Mouse (Mus musculus) lung, postnatal 0 days (tissue): ENCODE data around the gene Camk2n1. TPM values are rescaled to one million over a fixed set of nuclear protein-coding genes. Genes with fewer than 3 reads are reported as not detected.
"Not testable (repeated sequence)": the region's sequence is repeated elsewhere in the genome, so short reads cannot be mapped to it uniquely, and the experiment has no call there.

Experiments used
- ATAC-seq: fragments of 200-750 bp; cut with Nextera tagmentation; 2 replicates; pipeline ENCODE4 v1.8.0; 2017; ENCODE audit warnings: moderate library complexity
- DNase-seq: peaks from one replicate; pipeline ENCODE4 v3.0.0-alpha.2; 2016; ENCODE audit warnings: low spot score
- H3K27ac ChIP-seq: fragments of 300-500 bp; sonication (generic); 2 replicates; pipeline ENCODE4 v1.5.1; 2014; ENCODE audit warnings: antibody characterized with exemption, mild to moderate bottlenecking, low read length, mixed read lengths
- H3K27me3 ChIP-seq: fragments of 300-500 bp; sonication (generic); replicated peaks from 2 replicates; pipeline ENCODE4 v1.6.1; 2014; ENCODE audit warnings: low read length, mixed read lengths; ENCODE audit not compliant: insufficient read depth
- H3K36me3 ChIP-seq: fragments of 300-500 bp; sonication (generic); 2 replicates; pipeline ENCODE4 v1.6.1; 2014; ENCODE audit warnings: low read length, mixed read lengths; ENCODE audit not compliant: insufficient read depth
- H3K4me1 ChIP-seq: fragments of 300-500 bp; sonication (generic); 2 replicates; pipeline ENCODE4 v1.6.1; 2014; ENCODE audit warnings: antibody characterized with exemption, low read depth, low read length, mixed read lengths; ENCODE audit not compliant: insufficient read depth
- H3K4me2 ChIP-seq: fragments of 300-500 bp; sonication (generic); replicated peaks from 2 replicates; pipeline ENCODE4 v1.6.1; 2014; ENCODE audit warnings: low read depth, mild to moderate bottlenecking, low read length, moderate library complexity, mixed read lengths
- H3K4me3 ChIP-seq: fragments of 300-500 bp; sonication (generic); 2 replicates; pipeline ENCODE4 v1.5.1; 2014; ENCODE audit warnings: low read depth, low read length
- H3K9ac ChIP-seq: fragments of 300-500 bp; sonication (generic); replicated peaks from 2 replicates; pipeline ENCODE4 v1.6.1; 2014; ENCODE audit warnings: low read depth, mild to moderate bottlenecking
- H3K9me3 ChIP-seq: fragments of 300-500 bp; sonication (generic); 2 replicates; pipeline ENCODE4 v1.6.1; 2016; ENCODE audit warnings: low read length, mixed read lengths
- CTCF ChIP-seq: IDR thresholded peaks from 2 replicates; pipeline ENCODE4 v1.5.1; 2016; ENCODE audit warnings: antibody characterized with exemption, mild to moderate bottlenecking
- EP300 ChIP-seq: IDR thresholded peaks from 2 replicates; pipeline ENCODE4 v1.6.1; 2016; ENCODE audit warnings: antibody characterized with exemption, mild to moderate bottlenecking, control low read depth
- WGBS: fragments of 180-500 bp; shearing (Covaris S2); extraction: QIAGEN DNeasy Blood & Tissue Kit; methylation state at CpG from one replicate; pipeline ENCODE4 v1.1.7; 2014; 5-methylcytosine and 5-hydroxymethylcytosine counted together
- polyA plus RNA-seq: library from polyadenylated mRNA; unstranded; fragments of >200 nt; fragmentation: Nextera tagmentation; extraction: Ambion mirVana; gene quantifications from 2 replicates; pipeline ENCODE4 v1.2.1, GENCODE M21; 2015

The Camk2n1 gene
- polyA plus RNA-seq, 1 experiment from 2014 or later, result 10.9 TPM

GRCm38 (mm10) chr4:138415991-138416390, 38.1 kb upstream of the Camk2n1 start:
- WGBS, result 62% methylated on average over 3 of the region's 3 CpGs
- no peaks in the 10 kb centered on the region for H3K27me3 ChIP-seq
- ATAC-seq (peak; percentile 32; the same call in 1 of the 2 replicates), DNase-seq (no peak)
- H3K4me1 ChIP-seq, result no peaks in the 10 kb centered on the region
- TF ChIP-seq CTCF, result no peak
- no peak for TF ChIP-seq EP300
- H3K27ac ChIP-seq, result no peak overlapping the region
- peaks cover 5% of the 10 kb centered on the region; the same call in 1 of the 2 replicates for H3K9me3 ChIP-seq
- no peak overlapping the region for H3K4me3 ChIP-seq
- H3K4me2 ChIP-seq, result no peak overlapping the region
- H3K36me3 ChIP-seq, result no peaks in the 10 kb centered on the region
- no peak overlapping the region for H3K9ac ChIP-seq

DNA sequence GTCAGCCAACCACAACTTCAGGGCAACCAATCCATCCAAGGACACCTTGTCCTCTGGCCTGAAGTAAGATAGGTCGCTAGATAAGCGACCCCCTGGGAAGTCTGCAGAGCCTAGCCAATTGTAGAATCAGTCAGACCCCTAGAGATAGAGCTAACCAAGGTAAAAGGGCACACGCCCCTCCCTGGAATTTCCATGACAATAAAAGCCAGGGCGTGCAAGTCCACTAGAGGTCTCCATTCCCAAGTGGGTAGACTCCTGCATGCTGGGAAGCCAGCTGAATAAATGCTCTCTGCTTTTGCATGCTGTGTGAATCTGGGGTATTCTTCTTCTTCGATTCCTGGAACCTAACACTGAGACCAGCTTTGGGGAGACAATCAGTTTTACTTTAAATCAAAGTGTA, 37.7 kb upstream of the Camk2n1 start:
- DNase-seq, result no peak
- TF ChIP-seq CTCF (no peak), EP300 (no peak)
- Histone ChIP-seq H3K4me2 (no peak overlapping the region), H3K4me3 (no peak overlapping the region), H3K36me3 (no peaks in the 10 kb centered on the region), H3K9ac (no peak overlapping the region), H3K27me3 (no peaks in the 10 kb centered on the region), H3K9me3 (peaks cover 5% of the 10 kb centered on the region; the same call in 1 of the 2 replicates), H3K27ac (no peak overlapping the region), H3K4me1 (no peaks in the 10 kb centered on the region)
- 64% methylated on average over 5 of the region's 5 CpGs for WGBS
- ATAC-seq, result no peak

GRCm38 (mm10) chr4:138417882-138418281, 36.2 kb upstream of the Camk2n1 start:
- Histone ChIP-seq H3K36me3 (no peaks in the 10 kb centered on the region), H3K9me3 (peaks cover 5% of the 10 kb centered on the region; the same call in 1 of the 2 replicates), H3K27ac (no peak overlapping the region), H3K27me3 (no peaks in the 10 kb centered on the region), H3K4me2 (no peak overlapping the region), H3K4me1 (no peaks in the 10 kb centered on the region), H3K4me3 (no peak overlapping the region), H3K9ac (no peak overlapping the region)
- ATAC-seq (no peak), DNase-seq (no peak)
- 77% methylated on average over 4 of the region's 4 CpGs for WGBS
- TF ChIP-seq CTCF (no peak), EP300 (no peak)

DNA sequence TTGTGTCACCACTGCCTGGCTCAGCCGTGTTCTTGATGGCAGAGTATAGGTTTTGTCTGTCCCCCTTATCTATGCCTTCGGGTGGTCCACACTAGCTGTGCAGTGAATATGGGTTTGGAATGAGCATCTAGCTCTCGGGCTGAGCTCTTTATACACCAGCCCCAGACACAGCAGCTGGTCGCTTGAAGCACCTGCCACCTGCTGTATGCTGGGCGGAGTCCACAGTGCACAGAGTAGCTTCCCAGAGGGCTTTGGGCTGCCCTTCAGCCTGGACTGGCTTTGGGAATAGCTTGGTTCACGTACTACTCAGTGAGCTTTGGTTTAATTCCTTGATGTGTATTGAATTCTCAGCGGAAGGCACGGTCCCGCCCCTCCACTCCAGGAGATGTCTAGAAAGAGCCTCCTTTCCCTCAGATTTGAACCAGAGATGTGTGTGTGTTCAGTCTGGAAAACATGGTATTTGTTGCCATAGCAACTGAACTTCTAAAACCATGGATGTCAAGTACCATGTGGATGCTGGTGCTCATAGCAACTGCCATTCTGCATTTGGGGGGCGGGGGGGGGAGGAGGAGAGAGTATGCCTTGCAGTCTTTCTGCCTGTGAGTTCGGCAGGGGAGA, 35.7 kb upstream of the Camk2n1 start:
- no peak overlapping the region for H3K9ac ChIP-seq
- WGBS, result 44% methylated on average over 11 of the region's 11 CpGs
- no peak for ATAC-seq

GRCm38 (mm10) chr4:138425028-138425427, 29.1 kb upstream of the Camk2n1 start:
- DNase-seq (no peak), ATAC-seq (no peak)
- Histone ChIP-seq H3K27ac (no peak overlapping the region), H3K4me2 (no peak overlapping the region), H3K4me1 (no peaks in the 10 kb centered on the region), H3K4me3 (no peak overlapping the region), H3K9me3 (no peaks in the 10 kb centered on the region), H3K9ac (no peak overlapping the region), H3K27me3 (no peaks in the 10 kb centered on the region), H3K36me3 (no peaks in the 10 kb centered on the region)
- no peak for TF ChIP-seq CTCF
- TF ChIP-seq EP300, result no peak
- 78% methylated on average over 6 of the region's 6 CpGs for WGBS

More for the DNA sequence above, 35.7 kb upstream of the Camk2n1 start:
- Histone ChIP-seq H3K27ac (no peak overlapping the region), H3K4me2 (no peak overlapping the region), H3K4me3 (no peak overlapping the region), H3K27me3 (no peaks in the 10 kb centered on the region), H3K9me3 (peaks cover 5% of the 10 kb centered on the region; the same call in 1 of the 2 replicates), H3K36me3 (no peaks in the 10 kb centered on the region), H3K4me1 (no peaks in the 10 kb centered on the region)
- DNase-seq, result no peak
- no peak for TF ChIP-seq EP300
- TF ChIP-seq CTCF, result no peak

GRCm38 (mm10) chr4:138425604-138426003, 28.5 kb upstream of the Camk2n1 start:
- H3K9me3 ChIP-seq, H3K27me3 ChIP-seq, H3K4me2 ChIP-seq, H3K4me3 ChIP-seq, H3K4me1 ChIP-seq, H3K36me3 ChIP-seq, DNase-seq, H3K27ac ChIP-seq, H3K9ac ChIP-seq, ATAC-seq: not testable (repeated sequence)
- 93% methylated on average over 14 of the region's 14 CpGs for WGBS
